Mouse (Mus musculus) adrenal gland, postnatal 0 days (tissue): ENCODE results near the gene Stard13. TPM values are rescaled to one million over a fixed set of nuclear protein-coding genes. Genes with fewer than 3 reads are reported as not detected.

Experiments used
- polyA plus RNA-seq: library from polyadenylated mRNA; unstranded; fragments of >200 nt; fragmentation: Nextera tagmentation; extraction: Ambion mirVana; gene quantifications from 2 replicates; pipeline ENCODE4 v1.2.1, GENCODE M21; 2015

Stard13 gene
- polyA plus RNA-seq: 7.6 and 8.9 TPM in 2 replicates

DNA sequence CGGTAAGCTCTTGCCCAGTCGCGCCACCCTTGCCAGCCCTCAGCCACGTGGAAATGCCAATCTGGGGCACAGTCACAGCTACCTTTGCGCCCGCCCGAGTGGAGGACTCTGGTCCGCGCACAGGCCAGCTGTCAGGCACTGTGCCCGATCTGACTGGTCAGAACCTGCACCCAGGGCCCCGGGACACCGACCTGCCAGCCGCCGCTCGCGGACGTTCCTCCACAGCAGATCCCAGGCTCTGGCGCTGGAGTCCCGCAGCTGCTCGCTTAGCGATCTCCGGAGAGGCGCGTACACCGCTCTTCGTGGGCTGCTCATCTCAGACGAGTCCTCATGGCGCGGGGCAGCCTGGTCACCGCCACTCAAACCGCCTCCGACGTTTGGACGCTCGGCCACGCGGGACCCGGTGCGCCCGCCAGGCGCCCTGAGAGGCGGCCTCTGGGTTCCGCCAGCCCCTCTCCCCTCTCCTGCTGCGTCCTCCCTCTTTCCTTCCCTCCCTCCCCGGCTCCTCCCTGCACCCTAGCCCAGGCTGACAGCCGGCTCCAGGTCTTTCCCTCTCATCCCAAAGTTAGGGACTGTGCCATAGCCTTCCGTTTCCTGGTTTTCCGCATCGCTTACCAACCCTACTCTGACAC lies at the start of gene Stard13:
Gene Stard13 (minus strand): TSS at position 437 of the 632 bp plus-strand sequence.

Other genes with a start within 250 kb of the Stard13 start
- gene Gm42906, start 194.3 kb upstream of the Stard13 start, polyA plus RNA-seq: not detected in 2 replicates